Mouse (Mus musculus) lung, postnatal 10 days (tissue): ENCODE data around the gene Fignl1.

ENCODE experiments used
- DNase-seq: peaks from one replicate; pipeline ENCODE4 v3.0.0; 2021

The Fignl1 gene

DNA sequence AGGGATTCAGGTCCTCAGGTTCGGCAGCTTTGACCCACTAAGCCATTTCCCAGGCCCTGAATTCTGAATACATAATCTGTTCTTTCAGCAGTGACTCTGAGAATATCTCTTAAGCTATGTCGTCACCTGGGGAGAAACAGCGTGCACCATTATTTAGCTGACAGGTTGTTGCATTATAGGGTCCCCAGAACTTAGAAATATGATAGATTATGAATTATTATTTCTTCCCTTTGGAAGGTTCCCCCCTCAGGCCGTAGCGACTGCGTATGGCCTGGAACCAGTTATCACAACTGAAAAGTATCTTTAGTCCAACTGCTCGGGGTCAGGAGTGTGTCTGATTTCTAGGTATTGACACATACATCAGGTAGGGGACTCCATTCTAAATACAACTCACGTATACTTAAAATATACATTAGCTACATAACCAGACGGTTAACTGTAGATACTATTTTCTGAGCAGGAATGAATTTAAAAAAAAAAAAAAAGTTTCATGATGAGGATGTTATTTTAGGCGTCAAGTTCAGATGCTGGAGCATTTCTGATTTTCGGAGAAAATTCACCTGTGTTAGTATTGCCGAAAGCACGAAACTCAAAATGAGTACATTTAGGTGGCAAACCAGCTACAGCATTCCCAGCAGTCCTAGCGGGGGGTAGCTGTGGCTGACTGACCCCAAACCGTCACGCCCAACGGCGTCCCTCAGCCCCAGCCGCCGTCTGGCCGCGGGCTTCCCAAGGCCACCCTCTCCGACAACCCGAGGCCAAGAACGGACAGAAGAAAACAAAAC, 535 bp downstream of the Fignl1 start:
- no peak for DNase-seq

DNA sequence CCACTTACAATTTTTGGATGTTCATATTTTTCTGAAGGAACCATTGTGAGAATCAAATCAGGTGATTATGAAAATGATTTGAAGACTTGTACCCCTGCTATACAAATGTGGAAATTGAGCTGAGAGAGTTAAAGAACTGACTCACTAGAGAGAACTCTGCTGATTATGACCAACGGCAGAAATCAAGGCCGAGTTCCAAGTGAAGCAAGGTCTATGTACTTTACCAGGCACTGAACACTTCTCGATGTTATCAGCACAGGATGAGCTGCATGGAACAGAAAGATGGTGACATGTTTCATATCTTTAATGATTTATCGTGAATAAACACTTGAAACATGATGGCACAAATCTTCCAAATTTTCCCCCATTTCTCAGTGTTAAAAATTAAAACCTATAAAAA, 2.8 kb downstream of the Fignl1 start:
- DNase-seq: no peak

DNA sequence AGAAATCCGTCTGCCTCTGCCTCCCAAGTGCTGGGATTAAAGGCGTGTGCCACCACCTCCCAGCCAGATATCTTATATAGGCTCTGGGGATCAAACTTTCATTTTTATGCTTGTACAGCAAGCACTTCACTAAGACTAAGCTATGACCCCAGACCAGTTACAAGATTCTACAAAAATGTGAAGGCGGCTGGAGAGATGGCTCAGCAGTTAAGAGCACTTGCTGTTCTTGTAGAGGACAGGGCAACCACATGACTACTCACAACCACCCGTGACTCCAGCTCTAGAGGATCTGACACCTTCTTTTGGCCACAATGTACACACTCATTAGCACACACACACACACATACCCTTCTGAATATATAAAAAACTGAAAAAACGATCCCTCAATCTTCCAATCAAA, 4.3 kb downstream of the Fignl1 start:
- no peak for DNase-seq

DNA sequence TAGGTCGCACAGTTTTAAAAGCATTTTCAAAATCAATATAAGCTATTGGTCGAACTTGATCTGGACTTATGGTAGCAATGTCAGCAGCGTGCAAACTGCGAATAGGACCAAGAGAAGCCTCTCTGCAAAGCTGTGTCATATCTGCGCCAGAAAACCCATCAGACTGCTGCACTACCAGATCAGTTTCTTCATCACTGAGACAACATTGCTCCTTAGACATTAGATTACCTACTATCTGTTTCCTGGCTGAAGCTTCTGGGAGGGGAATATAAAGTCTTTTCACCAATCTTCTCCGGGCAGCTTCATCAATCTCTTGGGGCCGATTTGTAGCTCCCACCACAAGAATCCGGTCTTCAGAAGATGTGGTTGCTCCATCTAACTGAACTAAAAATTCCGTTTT, 7.7 kb downstream of the Fignl1 start:
- no peak for DNase-seq

DNA sequence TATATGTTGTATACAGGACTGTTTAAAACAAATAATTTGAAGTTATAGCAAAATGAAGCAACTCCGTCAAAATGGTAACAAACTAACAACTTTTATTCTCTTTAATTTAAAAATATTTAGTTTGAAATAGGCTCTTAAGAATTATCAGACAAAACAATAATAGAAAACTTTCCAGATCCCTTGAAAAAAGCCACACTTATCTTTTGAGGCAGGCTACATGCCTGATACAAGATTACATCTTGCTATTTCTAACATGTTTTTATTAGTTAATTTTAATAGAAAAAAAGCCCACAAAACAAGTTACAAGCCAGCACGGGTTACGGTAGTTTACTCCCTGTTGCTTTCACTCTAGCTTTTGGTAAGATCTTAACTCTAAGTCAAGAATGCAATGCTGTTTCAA, 8.5 kb downstream of the Fignl1 start:
- DNase-seq: no peak

DNA sequence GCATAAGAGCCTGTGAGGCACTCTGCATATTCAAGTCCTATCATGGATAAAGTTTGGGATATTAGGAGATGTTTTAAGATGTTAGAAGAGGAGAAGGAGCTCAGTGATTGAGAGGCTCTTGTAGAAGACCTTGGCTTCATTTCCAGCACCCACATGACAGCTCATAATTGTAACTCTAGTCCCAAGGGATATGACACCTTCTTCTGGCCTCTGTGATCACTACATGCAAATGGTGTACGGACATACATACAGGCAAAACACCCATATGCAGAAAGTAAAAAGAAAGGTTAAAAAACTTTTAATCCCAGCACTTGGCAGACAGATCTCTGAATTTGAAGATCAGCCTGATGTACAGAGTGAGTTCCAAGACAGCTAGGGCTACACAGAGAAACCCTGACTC, 10.1 kb downstream of the Fignl1 start:
- no peak for DNase-seq

DNA sequence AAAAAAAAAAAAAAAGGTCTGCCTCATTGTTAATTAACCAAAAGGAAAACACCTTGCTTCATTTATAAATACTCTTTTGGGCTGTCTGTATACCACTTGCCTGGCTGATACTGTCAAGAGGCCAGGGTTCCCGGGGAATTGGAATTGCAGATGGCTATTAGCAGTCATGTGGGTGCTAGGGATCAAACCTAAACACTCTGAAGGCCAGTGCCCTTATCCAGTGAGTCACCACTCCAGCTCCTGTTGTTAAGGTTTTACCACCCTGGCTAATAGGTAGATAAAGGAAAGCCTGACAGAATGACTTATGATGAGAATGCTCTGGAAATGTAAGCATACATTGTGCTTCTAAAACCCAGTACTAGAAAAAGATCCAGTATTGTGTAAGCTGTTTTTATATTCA, 14.1 kb downstream of the Fignl1 start:
- DNase-seq: no peak

DNA sequence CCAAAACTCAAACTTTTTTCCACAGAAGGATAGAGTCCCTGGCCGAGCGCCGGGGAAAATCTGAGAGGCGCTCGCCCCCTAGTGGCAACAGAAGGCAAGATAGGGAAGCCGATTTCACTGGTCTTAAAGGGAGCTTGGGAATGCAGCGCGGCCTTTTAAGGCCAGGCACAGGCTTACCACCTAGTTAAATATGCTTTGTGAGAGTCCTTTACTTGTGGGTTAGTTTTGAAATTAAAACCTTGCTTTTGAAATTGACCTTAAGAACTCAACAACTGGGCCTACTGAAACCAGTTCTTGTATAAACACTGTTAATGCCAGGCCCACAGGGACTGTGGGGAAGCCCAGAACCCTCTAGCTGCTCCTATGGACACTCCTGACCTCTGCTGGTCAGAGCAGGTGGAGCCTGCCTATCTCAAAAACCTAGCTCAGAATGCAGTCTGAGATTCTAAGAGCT, 20.2 kb downstream of the Fignl1 start:
- peak; percentile 87 for DNase-seq

DNA sequence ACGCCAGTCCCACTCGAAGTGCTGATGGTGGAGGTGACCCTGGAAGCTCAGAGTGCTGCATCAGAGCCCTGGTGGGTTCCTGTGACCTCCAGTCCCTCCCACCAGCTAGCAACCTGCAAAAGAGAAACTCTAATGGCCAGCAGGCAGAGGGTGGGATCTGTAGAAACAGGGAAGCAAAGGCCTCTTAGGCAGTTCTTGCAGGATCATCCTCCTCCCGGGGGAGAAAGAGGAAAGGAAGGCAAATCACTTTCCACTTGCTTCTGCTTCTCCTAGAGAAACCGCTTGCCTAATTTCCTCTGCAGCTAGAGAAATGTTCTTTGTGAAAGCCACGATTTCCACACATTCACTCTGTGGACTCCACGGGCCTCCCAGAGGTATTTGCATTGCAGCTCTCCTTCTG, 23.3 kb downstream of the Fignl1 start:
- no peak for DNase-seq

DNA sequence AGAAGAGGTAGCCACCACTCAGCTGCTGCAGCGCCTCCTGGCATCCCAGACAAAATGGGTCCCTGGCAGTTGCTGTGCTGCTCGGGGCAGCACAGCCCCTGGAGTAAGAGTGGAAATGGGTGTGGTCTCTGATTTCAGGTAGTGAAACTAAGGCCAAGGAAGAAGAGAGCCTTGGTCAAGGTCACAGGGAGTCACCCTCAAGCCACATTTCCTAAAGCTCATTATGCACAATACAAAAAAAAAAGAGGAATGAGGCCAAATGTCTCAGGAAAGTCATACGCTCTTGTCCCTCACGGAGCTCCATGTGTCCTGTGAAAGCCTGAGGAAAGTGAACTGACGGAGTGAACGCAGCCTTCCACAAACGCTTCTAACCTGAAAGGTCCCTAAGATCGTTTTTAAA, 27.0 kb downstream of the Fignl1 start:
- DNase-seq: no peak

DNA sequence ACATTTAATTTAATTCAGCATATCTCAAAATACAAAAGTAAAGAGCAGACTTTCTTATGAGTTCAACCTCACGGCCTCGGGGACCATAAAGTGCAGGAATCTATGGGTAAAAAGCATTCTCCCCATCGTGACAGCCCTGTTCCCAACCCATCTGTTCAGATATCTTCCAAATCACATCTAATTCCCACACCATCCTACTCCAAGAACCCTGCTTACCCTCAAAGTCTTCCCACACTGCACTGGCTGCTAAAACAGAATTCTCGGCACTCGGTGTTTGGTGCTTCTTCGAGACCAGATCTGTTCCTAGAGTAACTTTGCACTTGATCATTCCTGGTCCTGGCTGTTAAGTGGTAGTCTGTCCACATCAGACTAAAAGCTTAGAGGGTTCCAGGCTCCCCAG, 30.4 kb downstream of the Fignl1 start:
- no peak for DNase-seq

DNA sequence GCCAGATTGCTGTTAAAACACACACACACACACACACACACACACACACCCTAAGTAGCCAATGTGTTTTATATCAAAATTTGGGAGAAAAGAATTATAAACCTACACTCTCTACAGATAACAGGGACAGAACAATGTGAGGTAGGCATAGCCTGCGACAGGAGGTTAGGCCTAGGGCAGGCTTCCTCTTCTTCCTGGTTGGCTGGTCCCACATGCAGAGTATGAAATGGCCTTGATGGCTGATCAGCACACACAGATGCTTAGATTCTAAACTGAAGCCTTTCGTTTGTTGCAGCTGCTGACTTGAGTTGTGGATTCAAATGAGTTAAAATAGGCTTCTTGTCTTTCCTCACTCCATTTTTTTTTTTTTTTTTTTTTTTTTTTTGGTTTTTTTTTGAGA, 31.0 kb downstream of the Fignl1 start:
- no peak for DNase-seq

DNA sequence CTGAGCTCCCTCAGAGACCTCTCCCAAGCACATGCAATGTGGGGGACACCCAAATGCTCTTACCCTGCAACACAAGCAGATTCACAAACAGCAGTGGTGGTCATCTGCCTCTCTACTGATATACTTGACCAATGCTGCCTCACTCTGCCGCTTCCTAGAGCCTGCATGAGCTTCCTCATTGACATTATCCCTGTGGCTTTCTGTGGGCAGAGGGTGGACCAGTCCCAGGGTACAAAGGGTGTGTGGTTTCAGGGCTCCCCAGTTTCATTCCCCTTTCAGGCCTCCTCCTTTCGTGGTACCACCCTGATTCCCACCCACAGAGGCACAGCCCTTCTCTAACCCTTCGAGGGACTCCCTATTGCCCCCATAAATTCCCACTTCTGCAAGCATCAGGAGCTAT, 31.5 kb downstream of the Fignl1 start:
- DNase-seq: no peak

DNA sequence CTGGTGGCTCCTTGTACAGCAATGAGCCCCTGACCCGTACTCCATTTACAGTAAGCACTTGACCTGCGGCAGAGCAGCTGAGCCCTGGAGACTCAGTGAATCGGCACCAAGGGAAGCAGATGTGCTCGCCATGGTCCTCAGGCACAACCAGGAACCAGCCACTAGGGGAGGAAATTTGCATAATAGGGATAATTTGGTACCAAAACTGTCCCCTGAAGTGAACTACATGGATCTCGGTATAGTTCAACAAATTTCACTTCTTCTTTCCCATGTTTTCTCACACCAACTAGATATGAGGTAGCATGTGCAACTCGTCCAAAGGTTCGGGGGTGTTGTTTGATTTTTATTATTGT, 32.0 kb downstream of the Fignl1 start:
- DNase-seq: no peak

DNA sequence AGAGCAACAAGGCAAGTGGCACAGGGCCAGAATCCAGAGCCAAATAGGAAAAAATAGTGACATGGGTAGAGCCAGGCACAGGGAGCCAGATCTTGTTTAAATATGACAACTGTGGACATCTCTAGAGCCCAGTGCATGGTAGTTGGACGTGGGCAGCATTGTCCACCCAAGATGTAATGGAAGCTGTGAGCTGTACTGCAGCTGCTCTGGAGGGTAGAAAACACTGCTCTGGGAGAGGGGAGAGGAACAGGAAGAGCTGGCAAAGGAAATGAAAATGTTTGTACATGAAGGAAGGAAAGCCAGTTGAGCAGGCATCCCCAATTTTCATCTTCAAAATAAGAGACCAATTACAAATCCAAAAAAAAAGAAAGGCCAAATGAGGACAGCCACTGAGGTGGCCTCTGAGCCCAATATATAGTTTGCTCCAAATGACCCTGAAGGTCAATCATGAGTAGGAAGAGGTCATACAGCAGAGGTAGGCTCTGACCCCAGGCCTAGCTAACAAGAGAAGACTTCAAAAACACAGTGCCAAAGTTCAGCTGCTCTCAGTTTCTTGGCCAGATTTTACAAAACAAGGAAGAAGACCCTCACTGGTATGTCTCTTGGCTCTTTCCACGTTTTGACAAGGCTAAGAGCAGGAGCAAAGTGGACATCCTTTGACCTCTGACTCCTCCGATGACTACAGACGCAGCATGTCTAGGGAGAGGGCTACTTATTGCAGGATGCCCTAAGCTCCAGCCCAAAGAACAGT, 32.5 kb downstream of the Fignl1 start:
- DNase-seq: no peak

DNA sequence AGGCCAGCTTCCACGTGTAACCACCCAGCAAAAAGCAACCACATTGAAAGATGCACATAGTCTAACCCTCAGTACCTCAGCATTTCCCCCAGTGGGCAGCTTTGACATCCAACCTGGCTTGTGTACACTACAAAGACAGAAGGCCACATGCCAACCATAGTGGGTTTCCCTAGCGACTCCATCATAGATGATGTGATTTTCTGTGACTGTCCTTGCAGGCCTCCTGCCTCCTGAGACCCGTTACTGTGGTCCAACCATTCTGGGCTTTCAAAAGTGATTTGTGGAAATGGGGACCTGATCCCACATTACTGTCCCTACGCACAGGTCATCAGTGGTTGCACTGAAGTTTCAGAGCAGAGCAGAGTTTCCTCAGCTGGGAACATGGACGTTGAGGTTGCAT, 33.9 kb downstream of the Fignl1 start:
- DNase-seq: no peak

DNA sequence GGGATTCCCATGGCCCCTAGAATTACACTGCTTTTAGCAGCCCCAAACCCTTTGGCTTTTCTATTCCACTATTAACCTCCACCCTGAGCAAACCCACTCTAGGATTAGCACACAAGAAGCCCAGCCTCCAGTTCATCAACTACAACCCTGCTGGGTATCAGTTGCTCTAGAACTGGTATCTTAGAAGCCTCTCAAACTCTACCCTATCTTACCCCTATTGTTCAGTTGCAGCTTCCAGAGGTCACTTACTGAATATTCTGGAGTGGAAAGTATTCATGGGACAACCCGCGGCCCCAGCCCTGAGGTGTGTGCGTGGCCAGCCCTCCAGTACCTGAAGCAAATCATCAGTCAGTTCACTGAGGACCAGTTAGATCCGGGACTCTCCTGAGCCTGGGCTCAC, 34.4 kb downstream of the Fignl1 start:
- no peak for DNase-seq

DNA sequence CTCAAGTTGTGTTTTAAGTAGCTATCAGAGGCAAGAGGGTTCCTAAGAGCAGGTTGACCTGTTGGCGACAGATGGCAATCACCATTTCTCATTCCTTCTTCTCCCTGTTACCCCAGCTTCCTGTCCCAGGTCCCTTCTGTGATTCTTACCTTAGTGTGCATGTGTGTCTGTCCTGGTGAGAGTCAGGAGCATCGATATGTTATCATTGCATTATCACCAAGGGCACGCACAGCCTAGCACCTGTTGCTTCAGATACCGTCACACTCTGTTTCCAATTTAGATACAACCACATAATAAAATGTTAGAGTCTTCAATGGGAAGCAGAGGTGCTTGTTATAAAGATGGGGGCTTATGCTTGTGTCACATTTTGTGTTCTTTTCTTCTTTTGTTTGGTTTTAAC, 36.6 kb downstream of the Fignl1 start:
- DNase-seq: no peak

DNA sequence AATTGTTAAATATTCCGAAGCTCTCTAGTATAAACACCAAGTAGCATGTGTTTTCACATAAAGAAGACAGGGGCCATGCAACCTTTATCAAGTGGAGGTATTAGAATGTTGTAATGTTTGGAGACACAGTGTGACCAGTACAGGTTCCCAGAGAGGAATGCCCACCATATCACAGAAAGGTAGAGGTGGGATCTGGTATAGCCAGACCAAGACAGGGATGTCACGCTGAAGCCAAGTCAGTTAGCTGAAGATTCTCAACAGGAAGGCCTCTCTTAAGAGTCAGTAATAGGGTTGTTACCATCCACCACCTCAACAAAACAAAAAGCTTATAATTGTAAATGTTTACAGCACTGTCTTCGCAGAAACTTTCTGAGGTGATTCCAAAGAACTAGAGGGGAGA, 38.1 kb downstream of the Fignl1 start:
- DNase-seq: no peak

DNA sequence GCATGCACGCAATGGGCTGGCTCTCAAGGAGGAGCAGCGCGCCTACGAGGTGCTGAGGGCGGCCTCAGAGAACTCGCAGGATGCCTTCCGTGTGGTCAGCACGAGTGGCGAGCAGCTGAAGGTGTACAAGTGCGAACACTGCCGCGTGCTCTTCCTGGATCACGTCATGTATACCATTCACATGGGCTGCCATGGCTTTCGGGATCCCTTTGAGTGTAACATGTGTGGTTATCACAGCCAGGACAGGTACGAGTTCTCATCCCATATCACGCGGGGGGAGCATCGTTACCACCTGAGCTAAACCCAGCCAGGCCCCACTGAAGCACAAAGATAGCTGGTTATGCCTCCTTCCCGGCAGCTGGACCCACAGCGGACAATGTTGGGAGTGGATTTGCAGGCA, 39.5 kb downstream of the Fignl1 start:
- no peak for DNase-seq

DNA sequence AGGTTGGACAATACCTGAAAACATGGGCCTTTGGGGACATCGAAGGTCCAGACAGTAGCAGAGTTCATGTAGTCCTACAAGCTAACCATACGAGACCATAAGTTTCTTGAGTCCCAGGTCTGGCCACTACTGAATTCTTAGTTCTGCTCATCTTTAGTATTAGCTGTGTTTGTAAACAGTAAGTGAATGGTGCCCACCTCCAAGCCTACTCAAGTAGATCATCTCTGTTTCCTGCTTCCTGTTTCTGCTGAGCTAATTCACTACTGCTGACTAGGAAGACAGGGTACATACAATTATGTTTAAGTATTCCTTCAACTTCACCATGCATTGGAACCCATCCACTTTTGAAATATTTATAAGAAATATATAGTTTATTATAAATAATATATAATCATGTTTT, 40.7 kb downstream of the Fignl1 start:
- no peak for DNase-seq

DNA sequence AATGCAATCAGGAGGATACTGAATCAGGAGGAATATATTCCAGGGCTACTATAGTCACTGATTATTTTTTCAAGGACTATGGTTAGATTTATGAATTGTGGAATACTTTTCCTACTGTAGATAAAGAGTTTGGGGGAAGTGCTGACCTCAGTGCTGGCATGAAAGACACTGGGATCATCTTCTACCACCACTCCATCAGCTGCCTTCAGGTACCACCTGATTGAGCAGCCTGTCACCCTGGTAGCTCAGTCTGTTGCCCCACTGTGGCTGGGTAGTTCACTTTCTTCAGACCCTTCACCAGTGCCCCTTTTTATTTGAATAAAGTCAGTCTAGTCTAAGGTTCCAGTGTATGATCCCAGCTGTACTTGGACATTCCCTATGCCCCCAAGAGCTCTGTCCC, 42.0 kb downstream of the Fignl1 start:
- DNase-seq: no peak

DNA sequence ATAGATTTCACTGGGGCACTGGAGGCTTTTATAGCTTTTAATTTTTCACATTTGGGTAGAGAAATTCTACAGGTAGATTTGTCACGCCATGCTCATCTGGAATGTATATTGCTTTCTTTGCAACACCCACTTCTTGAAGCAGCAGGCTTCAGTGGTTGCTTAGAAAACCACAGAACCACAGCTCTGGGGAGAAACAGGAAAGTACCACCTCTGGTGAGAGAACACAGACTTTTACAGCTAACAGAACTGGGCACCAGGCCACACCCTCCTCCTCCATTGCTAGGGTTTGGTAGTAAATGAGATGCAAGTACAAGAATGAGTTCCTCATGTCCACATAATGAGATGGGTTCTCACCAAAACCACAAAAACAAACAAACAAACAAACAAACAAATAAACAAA, 42.7 kb downstream of the Fignl1 start:
- DNase-seq: peak; percentile 16

DNA sequence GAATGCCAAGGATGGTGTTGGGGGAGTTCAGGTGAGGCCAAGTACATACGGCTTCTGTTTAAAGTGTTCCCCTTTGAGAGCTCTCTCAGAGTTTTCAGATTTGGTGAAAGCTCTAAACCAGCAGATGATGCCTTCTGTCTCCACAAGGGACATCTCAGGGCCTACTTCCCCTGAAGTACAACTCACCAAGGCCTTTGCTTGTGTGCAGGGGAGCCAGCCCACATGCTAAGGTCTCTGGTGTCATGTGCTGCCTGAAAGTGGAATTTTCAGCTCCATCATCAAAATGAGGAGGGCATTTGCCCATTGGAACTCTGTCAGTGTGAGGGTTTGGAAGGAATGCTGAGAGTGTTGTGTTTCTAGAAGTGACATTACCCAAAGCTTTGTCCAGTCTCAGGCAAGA, 43.3 kb downstream of the Fignl1 start:
- no peak for DNase-seq

DNA sequence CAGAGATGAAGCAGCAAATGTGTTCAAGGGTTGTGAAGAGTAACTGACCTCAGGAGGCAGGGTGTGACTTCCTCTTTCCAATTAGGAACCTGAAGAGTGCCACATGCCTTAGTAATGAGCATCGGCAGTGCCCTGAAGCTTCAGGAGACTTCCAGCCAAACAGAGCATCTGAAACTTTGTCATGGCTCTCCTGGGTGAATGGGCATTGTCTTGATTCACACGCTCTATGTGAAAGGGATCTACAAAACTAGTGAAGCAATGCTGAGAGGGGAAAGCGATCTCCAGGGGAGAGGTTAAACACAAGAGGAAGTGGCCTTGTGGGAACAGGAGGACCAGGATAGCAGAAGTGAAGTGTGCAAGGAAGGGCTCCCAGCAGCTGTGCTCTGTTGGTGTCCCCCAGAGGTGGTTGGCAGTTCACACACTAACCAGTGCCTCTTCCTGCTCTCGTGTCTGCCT, 45.5 kb downstream of the Fignl1 start:
- DNase-seq: no peak
